Mouse (Mus musculus) mouse embryonic stem cell (cell line): ENCODE measurements around the gene Alox15.

Experiments
- in situ Hi-C, 2 experiments: fragments of 300-500 bp; cut with MboI; formaldehyde crosslinking; loops; 1 replicate in 1 of 2; 3 replicates in 1 of 2; pipeline ENCODE4 v1.14.3; 2019 to 2020; ENCODE audit warnings: low sequenced_read_pairs in 2 of 2, low pct_unique_long_range_greater_than_20kb in 1 of 2, mixed read lengths in 1 of 2; ENCODE audit not compliant: unreplicated experiment in 1 of 2

The Alox15 gene

DNA sequence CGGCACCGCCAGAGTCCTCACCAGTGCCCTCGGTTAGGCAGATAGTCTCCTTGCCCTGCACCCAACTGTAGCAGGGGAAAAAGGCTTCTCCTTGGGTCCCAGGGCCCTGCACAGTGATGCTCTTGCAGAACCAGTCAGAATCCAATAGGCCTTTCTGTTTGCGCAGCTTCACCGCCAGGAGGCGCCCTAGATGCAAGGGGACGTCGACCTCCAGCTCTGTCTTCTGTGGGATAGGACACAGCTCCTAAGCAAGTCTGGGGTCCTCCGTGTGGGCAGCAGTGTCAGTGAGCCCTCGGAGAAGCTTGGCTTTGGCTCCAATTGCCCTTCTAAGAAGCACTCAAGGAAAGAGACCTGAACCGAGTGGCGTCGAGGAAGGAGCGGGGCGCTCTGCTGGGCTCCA, 30.2 kb downstream of the Alox15 start:
- in situ Hi-C loops: loop anchor here in 1 of 2 experiments (10.0 kb wide), 1 partner anchor 183 kb away; the partner anchor contains the start of gene Tm4sf5

- in situ Hi-C loops: loop anchor here in 1 of 2 experiments (10.0 kb wide), 1 partner anchor 185 kb away; the partner anchor contains the start of gene Tm4sf5
Observed at GRCm38 (mm10) chr11:70319614-70320013, 32.2 kb downstream of the Alox15 start.

DNA sequence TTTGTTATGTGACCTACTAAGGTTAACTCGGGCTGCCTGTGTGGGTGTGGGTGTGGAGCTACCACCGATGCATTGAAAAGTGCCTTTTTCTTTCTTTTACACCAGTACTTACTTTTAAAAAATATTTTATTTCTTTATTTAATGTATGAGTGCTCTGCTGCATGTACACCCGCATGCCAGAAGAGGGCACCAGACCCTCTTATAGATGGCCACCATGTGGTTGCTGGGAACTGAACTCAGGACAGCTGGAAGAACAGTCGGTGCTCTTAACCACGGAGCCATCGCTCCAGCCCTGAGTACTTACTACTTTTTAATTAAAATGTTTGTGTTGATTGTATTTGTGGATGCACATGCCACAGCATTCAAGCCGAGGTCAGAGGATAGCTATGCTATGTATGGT, 38.0 kb downstream of the Alox15 start:
- in situ Hi-C loops: no loop called here

DNA sequence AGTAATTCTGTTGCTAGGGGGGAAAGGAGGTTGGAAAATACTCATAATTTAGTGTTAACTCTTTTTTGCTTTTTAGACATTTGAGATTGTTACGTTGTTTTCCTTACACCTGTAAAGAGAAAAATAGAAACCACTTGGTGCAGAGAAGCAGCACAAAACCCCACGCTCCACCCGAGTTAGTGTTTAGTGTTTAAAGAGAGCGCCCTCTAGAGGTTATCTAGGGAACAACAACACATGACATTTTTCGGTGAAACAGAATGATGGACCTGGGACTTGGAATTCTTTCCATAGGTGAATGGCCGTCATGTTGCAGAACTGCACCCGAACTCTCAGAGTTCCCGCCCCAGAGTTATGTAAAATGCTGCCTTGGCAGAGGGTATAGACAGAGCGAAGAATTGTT, 42.5 kb downstream of the Alox15 start:
- in situ Hi-C loops: no loop called here

GRCm38 (mm10) chr11:70308296-70308695, 43.5 kb downstream of the Alox15 start:
- in situ Hi-C loops: no loop called here

DNA sequence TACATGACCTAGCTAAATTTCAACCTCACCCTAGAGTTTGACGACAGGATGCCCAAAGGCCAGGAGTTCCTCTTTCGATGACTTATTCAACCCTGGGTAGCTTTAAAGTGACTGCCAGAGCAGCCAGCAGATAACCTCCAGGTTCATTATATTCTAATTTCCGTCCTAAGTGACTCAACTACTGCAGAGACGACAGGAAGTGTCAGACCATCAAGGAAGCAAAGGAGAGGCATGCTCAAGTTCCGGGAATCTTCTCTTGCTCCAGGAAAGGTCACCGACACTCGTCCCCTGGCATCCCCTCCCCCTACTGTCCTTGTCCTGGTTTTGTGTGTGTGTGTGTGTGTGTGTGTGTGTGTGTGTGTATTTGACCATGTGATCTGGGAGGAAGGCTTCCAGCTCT, 45.7 kb downstream of the Alox15 start:
- in situ Hi-C loops: no loop called here

DNA sequence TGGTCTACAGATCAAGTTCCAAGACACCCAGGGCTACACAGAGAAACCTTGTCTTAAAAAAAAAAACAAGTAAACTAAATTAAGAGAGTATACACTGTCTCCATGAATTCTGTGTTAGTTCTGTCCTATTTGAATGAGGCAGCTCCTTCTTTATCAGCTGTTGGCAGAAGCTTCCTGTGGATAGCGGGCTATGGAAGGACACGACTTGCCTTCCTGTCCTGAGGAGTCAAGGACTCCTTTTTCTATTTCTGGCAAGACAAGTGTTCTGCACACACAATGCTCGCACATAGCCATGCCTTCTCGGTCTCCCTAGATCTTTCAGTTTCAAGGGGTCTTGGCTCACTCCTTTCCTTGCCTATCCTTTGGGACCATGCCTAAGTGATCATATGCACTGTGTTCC, 49.5 kb downstream of the Alox15 start:
- in situ Hi-C loops: no loop called here

- in situ Hi-C loops: no loop called here
Observed at GRCm38 (mm10) chr11:70297836-70298454, 53.9 kb downstream of the Alox15 start.

GRCm38 (mm10) chr11:70297405-70297804, 54.4 kb downstream of the Alox15 start:
- in situ Hi-C loops: no loop called here
